14 mouse cellular contexts compared by ENCODE assay signal in the genomic region with DNA sequence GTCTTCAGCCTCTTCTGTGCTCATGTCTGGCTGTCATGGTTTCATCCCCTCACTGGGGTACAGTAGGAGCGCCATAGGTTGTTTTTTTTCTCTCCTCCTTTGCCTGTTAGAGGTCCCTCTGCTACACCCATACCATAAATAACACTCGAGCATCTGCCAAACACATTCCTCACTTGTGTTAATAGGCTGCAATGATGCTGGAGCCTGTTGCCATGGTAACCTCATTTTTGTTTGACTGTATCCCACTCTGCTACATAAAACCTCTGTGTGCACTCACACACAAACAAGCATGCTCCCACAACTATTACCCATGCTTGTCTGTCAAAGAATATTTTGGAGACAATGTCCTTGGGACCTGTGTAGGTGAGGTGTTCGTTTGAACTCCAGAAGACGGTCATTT. TPM values are rescaled to one million over a fixed set of nuclear protein-coding genes. Genes with fewer than 3 reads are reported as not detected.
DNase-seq lines count a peak whose midpoint lies in the region; ATAC-seq and TF ChIP-seq lines count a peak whose summit lies in the region.
"Had no signal": no experiment of that assay in that cellular context is flagged by ENCODE, and none has a peak within 500 bp of the region (broad histone marks: within the 10 kb centered on the region; RNA-seq: fewer than 3 reads in every experiment).

No protein-coding gene starts in this region.

- H3K27me3 ChIP-seq in heart, embryonic 11.5 days (ENCODE audit: control insufficient read depth, insufficient read depth, low read length), result peaks cover 34% of the 10 kb centered on the region
- H3K27me3 ChIP-seq in midbrain, embryonic 12.5 days, result peaks cover 34% of the 10 kb centered on the region
- H3K27me3 ChIP-seq in midbrain, embryonic 10.5 days (ENCODE audit: low read depth, poor library complexity, severe bottlenecking), result peaks cover 50% of the 10 kb centered on the region

- H3K4me1 ChIP-seq in heart, embryonic 11.5 days (ENCODE audit: control insufficient read depth, insufficient read depth, low read length), result peaks cover 28% of the 10 kb centered on the region
- peaks cover 62% of the 10 kb centered on the region for H3K4me1 ChIP-seq in midbrain, embryonic 12.5 days
- H3K4me1 ChIP-seq in midbrain, embryonic 10.5 days, result peaks cover 48% of the 10 kb centered on the region

- WGBS in heart, embryonic 11.5 days (ENCODE audit: insufficient replicate concordance), result 66% methylated on average over 4 of the region's 4 CpGs
- 82% methylated on average over 4 of the region's 4 CpGs for WGBS in midbrain, embryonic 12.5 days
- WGBS in midbrain, embryonic 10.5 days, result 81% methylated on average over 4 of the region's 4 CpGs

- TF ChIP-seq CTCF in layer of hippocampus, adult 2 months (conservative IDR thresholded peaks at IDR 0.05), result no peak

- no peak overlapping the region for H3K27ac ChIP-seq in heart, embryonic 11.5 days (ENCODE audit: low read depth, low read length)
- no peak overlapping the region for H3K27ac ChIP-seq in midbrain, embryonic 12.5 days (replicated peaks)
- H3K27ac ChIP-seq in midbrain, embryonic 10.5 days (replicated peaks), result no peak overlapping the region
- H3K27ac ChIP-seq in layer of hippocampus, adult 2 months, result peak overlapping the region; percentile 83
- H3K27ac ChIP-seq: embryonic facial prominence, embryonic 15.5 days; liver, embryonic 13.5 days; macrophage had no signal

- H3K4me3 ChIP-seq in heart, embryonic 11.5 days (ENCODE audit: low read depth, low read length), result no peak overlapping the region
- no peak overlapping the region for H3K4me3 ChIP-seq in midbrain, embryonic 12.5 days
- H3K4me3 ChIP-seq in midbrain, embryonic 10.5 days, result no peak overlapping the region
- peak overlapping the region; percentile 46 for H3K4me3 ChIP-seq in layer of hippocampus, adult 2 months
- H3K4me3 ChIP-seq: embryonic facial prominence, embryonic 15.5 days; liver, embryonic 13.5 days had no signal

- H3K9ac ChIP-seq in heart, embryonic 11.5 days (ENCODE audit: low read depth, low read length), result no peak overlapping the region
- no peak overlapping the region for H3K9ac ChIP-seq in midbrain, embryonic 12.5 days (replicated peaks)
- H3K9ac ChIP-seq: embryonic facial prominence, embryonic 15.5 days; liver, embryonic 13.5 days had no signal

- H3K9me3 ChIP-seq in heart, embryonic 11.5 days (replicated peaks; ENCODE audit: control insufficient read depth, low read length), result no peaks in the 10 kb centered on the region
- no peaks in the 10 kb centered on the region for H3K9me3 ChIP-seq in midbrain, embryonic 12.5 days
- H3K9me3 ChIP-seq in midbrain, embryonic 10.5 days (replicated peaks), result no peaks in the 10 kb centered on the region
- H3K9me3 ChIP-seq: embryonic facial prominence, embryonic 15.5 days; liver, embryonic 13.5 days had no signal

- peak overlapping the region; percentile 8; the same call in 1 of the 2 replicates for H3K4me2 ChIP-seq in heart, embryonic 11.5 days
- peak overlapping the region; percentile 12; the same call in 1 of the 2 replicates for H3K4me2 ChIP-seq in midbrain, embryonic 12.5 days (replicated peaks)
- H3K4me2 ChIP-seq: embryonic facial prominence, embryonic 15.5 days; liver, embryonic 13.5 days had no signal

- H3K36me3 ChIP-seq in heart, embryonic 11.5 days (ENCODE audit: control insufficient read depth, insufficient read depth, low read length), result no peaks in the 10 kb centered on the region
- H3K36me3 ChIP-seq in midbrain, embryonic 12.5 days, result no peaks in the 10 kb centered on the region
- no peaks in the 10 kb centered on the region for H3K36me3 ChIP-seq in midbrain, embryonic 10.5 days
- H3K36me3 ChIP-seq: embryonic facial prominence, embryonic 15.5 days; liver, embryonic 13.5 days had no signal

- DNase-seq in heart, adult 8-10 months (ENCODE audit: low spot score), result no peak
- DNase-seq in midbrain, embryonic 10.5 days (ENCODE audit: low spot score), result no peak
- peak; percentile 57 to 79 for DNase-seq in layer of hippocampus, adult 2 months (ENCODE audit: low spot score in 2 of 2)
- DNase-seq in right cerebral cortex, postnatal 25 days, result peak; percentile 37
- no peak for DNase-seq in c-Kit-positive CD71-positive TER-119-positive erythroid progenitor cells, embryonic 14.5 days (ENCODE audit: low spot score)
- DNase-seq in kidney, adult 9 months, result no peak
- DNase-seq: B cell, adult 2 months; cerebellum, adult 11-12 months; gastrocnemius, postnatal 10 days had no signal

- ATAC-seq in heart, embryonic 11.5 days (replicated peaks; ENCODE audit: insufficient number of reproducible peaks, low FRiP score, low TSS enrichment), result no peak
- ATAC-seq in midbrain, embryonic 12.5 days (ENCODE audit: low FRiP score, low read depth), result no peak

RNA-seq across cellular contexts. Expression of a gene that starts 5.3 kb away (rescaled TPM):
- polyA plus RNA-seq in heart, embryonic 11.5 days (2014; fragmentation: Nextera tagmentation; extraction: Ambion mirVana), result 5.6 and 6.0 TPM in 2 replicates
- 10 to 100 TPM; 51.4 to 56.2 (median 54.6) TPM for total RNA-seq in heart, adult 8-10 months (2022)
- polyA plus RNA-seq in midbrain, embryonic 12.5 days (2016; fragmentation: Nextera tagmentation; extraction: Ambion mirVana), result 3.2 and 3.6 TPM in 2 replicates
- polyA plus RNA-seq in midbrain, embryonic 10.5 days (2016; fragmentation: Nextera tagmentation; extraction: Ambion mirVana), result 0.72 and 1.8 TPM in 2 replicates
- 10 to 100 TPM; 74.3 to 76.8 TPM for total RNA-seq in layer of hippocampus, adult 2 months (2021)

Comparison
In these comparisons a context has a peak if more than half of its experiments do, and no peak if none do; other contexts are left out.
1. DNase-seq: peak in layer of hippocampus, adult 2 months (2 of 2) and right cerebral cortex, postnatal 25 days (single experiment); none in heart, adult 8-10 months (single experiment), midbrain, embryonic 10.5 days (single experiment), c-Kit-positive CD71-positive TER-119-positive erythroid progenitor cells, embryonic 14.5 days (single experiment) and kidney, adult 9 months (single experiment).